Mouse (Mus musculus): ENCODE data around the gene Rab35. TPM values are rescaled to one million over a fixed set of nuclear protein-coding genes. Genes with fewer than 3 reads are reported as not detected.

Gene Rab35
- polyA plus RNA-seq, 2 experiments = 19.8 to 62.6 TPM

DNA sequence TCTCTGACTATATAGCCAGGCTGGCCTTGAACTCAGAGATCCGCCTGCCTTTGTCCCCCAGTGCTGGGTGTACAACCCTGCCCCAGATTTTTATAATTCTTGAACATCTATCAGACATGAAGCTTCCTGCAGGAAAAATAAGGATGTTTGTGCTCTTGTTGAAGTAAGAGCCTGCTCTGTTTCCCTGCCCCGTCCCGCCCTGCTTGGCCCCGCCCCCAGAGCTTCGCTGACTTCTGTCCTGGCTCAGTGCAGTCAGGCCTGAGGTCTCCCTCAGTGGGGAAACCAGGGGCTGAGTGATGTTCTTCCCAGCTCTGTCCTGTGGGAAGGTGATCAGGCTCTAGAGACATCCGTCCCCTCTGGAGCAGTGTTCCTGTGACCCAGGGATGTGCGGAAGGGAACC is 9.0 kb upstream of the Rab35 start:
- no peak overlapping the region for H3K9ac ChIP-seq (ENCODE audit: low read depth, low read length, severe bottlenecking)
- H3K9me3 ChIP-seq (ENCODE audit: control insufficient read depth, low read length) = no peaks in the 10 kb centered on the region
- no peak overlapping the region for H3K4me3 ChIP-seq (replicated peaks; ENCODE audit: low read length)
- no peaks in the 10 kb centered on the region for H3K27me3 ChIP-seq (ENCODE audit: control insufficient read depth, insufficient read depth, low read length)
- peaks cover 49% of the 10 kb centered on the region for H3K36me3 ChIP-seq (ENCODE audit: control insufficient read depth, insufficient read depth, low read length)
- ATAC-seq (ENCODE audit: low FRiP score, low read depth) (no peak), DNase-seq (ENCODE audit: low spot score) (no peak)
- H3K4me2 ChIP-seq (replicated peaks; ENCODE audit: low read depth, low read length, severe bottlenecking) = no peak overlapping the region
- 88% methylated on average over 7 of the region's 7 CpGs for WGBS
- no peak for TF ChIP-seq POLR2A (IDR thresholded peaks at IDR 0.05; ENCODE audit: borderline replicate concordance, extremely low read depth, insufficient read depth, insufficient read length)
- H3K27ac ChIP-seq (replicated peaks; ENCODE audit: low read depth, low read length) = no peak overlapping the region
- no peaks in the 10 kb centered on the region for H3K4me1 ChIP-seq (ENCODE audit: control insufficient read depth, insufficient read depth, low read length)

DNA sequence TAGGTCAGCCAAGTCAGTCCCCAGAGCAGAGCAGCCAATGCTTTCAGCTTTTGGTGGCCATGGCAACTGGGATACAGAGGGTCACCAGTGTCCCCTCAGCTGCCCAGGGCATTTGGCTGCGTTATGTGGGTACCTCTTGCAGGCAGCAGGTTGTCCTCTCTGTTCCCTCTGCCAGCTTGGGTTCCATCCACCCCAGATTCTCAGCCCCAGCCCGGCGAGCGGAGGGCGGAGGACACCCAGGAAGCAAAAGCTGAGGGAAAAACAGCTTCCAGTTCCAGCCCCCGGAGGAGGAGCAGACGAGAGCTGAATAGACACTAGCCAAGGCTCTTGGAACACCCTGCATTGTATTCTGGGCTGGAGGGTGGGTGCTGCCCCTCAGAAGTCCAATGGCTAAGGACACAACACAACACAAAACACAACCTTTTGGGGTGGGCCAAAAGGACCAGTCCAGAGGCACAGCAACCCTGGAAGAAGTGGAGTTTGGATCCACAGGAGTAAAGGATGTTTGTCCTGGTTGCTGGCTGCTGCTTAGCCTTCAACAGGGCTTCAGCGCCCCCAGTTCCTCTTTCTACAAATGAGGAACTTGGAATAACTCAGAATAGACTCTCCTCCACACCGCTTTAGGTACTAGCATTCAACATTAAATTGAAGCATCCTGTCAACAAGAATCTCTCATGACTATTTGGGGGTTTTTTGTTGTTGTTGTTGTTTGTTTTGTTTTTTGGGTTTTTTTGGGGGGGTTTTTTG is 7.8 kb upstream of the Rab35 start:
- Histone ChIP-seq H3K27me3 (ENCODE audit: control insufficient read depth, insufficient read depth, low read length) (no peaks in the 10 kb centered on the region), H3K9ac (ENCODE audit: low read depth, low read length, severe bottlenecking) (no peak overlapping the region), H3K36me3 (ENCODE audit: control insufficient read depth, insufficient read depth, low read length) (peaks cover 37% of the 10 kb centered on the region), H3K9me3 (ENCODE audit: control insufficient read depth, low read length) (no peaks in the 10 kb centered on the region), H3K4me3 (replicated peaks; ENCODE audit: low read length) (no peak overlapping the region), H3K4me2 (replicated peaks; ENCODE audit: low read depth, low read length, severe bottlenecking) (no peak overlapping the region), H3K4me1 (ENCODE audit: control insufficient read depth, insufficient read depth, low read length) (no peaks in the 10 kb centered on the region), H3K27ac (replicated peaks; ENCODE audit: low read depth, low read length) (no peak overlapping the region)
- no peak for TF ChIP-seq POLR2A (IDR thresholded peaks at IDR 0.05; ENCODE audit: borderline replicate concordance, extremely low read depth, insufficient read depth, insufficient read length)
- ATAC-seq (ENCODE audit: low FRiP score, low read depth) = no peak
- WGBS = 87% methylated on average over 9 of the region's 9 CpGs
- no peak for DNase-seq (ENCODE audit: low spot score)

DNA sequence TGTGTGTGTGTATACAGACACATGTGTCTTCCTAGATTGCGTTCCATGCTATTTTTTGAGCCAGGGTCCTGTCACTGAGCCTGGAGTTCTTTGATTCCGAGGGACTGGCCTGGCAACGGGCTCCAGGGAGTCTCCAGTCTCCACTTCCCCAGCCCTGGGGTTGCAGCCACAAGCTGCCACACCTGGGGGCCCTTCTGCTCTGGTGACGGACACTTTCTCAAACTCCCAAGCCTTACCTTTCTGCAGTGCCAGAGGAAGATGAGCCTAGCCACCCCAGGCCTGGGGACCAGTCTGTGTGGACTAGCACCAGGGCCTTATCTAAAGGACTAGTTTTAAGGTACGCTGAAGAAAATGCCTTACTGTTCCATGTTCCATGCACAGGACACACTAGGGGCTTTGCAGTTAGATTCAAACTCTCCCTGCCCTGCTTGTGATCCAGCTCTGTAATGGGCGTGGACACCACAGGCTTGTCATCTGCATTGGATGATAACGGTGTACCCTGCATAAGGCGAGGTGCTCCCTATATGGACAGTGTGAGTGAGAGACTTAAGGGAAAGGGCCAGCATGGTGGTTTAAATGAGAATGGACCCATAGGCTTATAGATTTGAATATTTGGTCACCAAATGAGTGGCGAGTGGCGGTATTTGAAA is 5.3 kb upstream of the Rab35 start:
- DNase-seq (ENCODE audit: low spot score) (no peak), ATAC-seq (ENCODE audit: low FRiP score, low read depth) (no peak)
- H3K36me3 ChIP-seq (ENCODE audit: control insufficient read depth, insufficient read depth, low read length) = peaks cover 14% of the 10 kb centered on the region
- H3K4me3 ChIP-seq (replicated peaks; ENCODE audit: low read length) = no peak overlapping the region
- TF ChIP-seq POLR2A (IDR thresholded peaks at IDR 0.05; ENCODE audit: borderline replicate concordance, extremely low read depth, insufficient read depth, insufficient read length) = no peak
- H3K4me1 ChIP-seq (ENCODE audit: control insufficient read depth, insufficient read depth, low read length) = peaks cover 3% of the 10 kb centered on the region
- no peaks in the 10 kb centered on the region for H3K9me3 ChIP-seq (ENCODE audit: control insufficient read depth, low read length)
- no peaks in the 10 kb centered on the region for H3K27me3 ChIP-seq (ENCODE audit: control insufficient read depth, insufficient read depth, low read length)
- H3K9ac ChIP-seq (ENCODE audit: low read depth, low read length, severe bottlenecking) = no peak overlapping the region
- no peak overlapping the region for H3K27ac ChIP-seq (replicated peaks; ENCODE audit: low read depth, low read length)
- WGBS = 77% methylated on average over 10 of the region's 10 CpGs
- H3K4me2 ChIP-seq (replicated peaks; ENCODE audit: low read depth, low read length, severe bottlenecking) = no peak overlapping the region

DNA sequence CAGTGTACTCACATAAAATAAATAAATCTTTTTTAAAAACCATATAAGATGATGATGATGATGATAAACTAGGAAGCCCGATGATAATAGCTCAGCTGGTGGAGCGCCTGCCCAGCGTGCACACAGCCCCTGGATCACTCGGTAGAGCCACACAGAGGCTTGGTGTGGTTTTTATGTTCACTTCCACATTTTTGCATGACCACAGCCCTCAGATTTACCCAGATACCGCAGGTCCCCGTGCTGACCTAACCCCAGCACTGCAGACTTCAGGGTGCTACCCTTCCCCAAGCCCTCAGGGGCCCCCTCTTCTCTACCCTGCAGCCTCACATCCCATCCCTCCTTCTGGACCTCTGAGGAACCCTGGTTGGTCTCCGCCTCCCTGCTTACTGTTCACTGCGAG is 3.6 kb upstream of the Rab35 start:
- ATAC-seq (ENCODE audit: low FRiP score, low read depth) = no peak
- TF ChIP-seq POLR2A (IDR thresholded peaks at IDR 0.05; ENCODE audit: borderline replicate concordance, extremely low read depth, insufficient read depth, insufficient read length) = no peak
- WGBS = 69% methylated on average over 8 of the region's 8 CpGs
- H3K27ac ChIP-seq (replicated peaks; ENCODE audit: low read depth, low read length) = no peak overlapping the region
- no peaks in the 10 kb centered on the region for H3K9me3 ChIP-seq (ENCODE audit: control insufficient read depth, low read length)
- H3K36me3 ChIP-seq (ENCODE audit: control insufficient read depth, insufficient read depth, low read length) = peaks cover 7% of the 10 kb centered on the region; the same call in 1 of the 2 replicates
- DNase-seq (ENCODE audit: low spot score) = no peak
- no peak overlapping the region for H3K9ac ChIP-seq (ENCODE audit: low read depth, low read length, severe bottlenecking)
- no peak overlapping the region for H3K4me3 ChIP-seq (replicated peaks; ENCODE audit: low read length)
- H3K27me3 ChIP-seq (ENCODE audit: control insufficient read depth, insufficient read depth, low read length) = no peaks in the 10 kb centered on the region
- no peak overlapping the region for H3K4me2 ChIP-seq (replicated peaks; ENCODE audit: low read depth, low read length, severe bottlenecking)
- peaks cover 11% of the 10 kb centered on the region for H3K4me1 ChIP-seq (ENCODE audit: control insufficient read depth, insufficient read depth, low read length)

DNA sequence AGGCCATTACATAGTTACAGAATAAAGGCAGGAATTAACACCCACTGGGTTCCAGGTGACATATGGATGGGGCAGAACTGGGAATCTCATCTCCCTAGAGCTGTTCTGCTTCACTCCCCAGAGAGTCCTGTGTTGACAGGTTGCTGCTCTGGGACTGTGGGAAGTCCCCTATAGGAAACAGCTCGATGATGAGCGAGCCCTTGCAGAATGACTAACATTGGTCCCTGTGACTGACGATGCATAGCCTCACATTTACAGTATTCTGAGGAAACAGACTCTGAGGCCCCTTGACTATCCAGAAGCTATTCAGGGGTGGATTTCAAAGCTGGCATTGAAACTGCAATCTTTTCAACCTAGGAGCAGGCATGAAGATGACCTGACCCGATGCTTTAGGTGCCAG is 2.0 kb upstream of the Rab35 start:
- no peak for TF ChIP-seq POLR2A (IDR thresholded peaks at IDR 0.05; ENCODE audit: borderline replicate concordance, extremely low read depth, insufficient read depth, insufficient read length)
- no peak overlapping the region for H3K9ac ChIP-seq (ENCODE audit: low read depth, low read length, severe bottlenecking)
- H3K36me3 ChIP-seq (ENCODE audit: control insufficient read depth, insufficient read depth, low read length) = peaks cover 5% of the 10 kb centered on the region; the same call in 1 of the 2 replicates
- ATAC-seq (ENCODE audit: low FRiP score, low read depth) = no peak
- no peaks in the 10 kb centered on the region for H3K9me3 ChIP-seq (ENCODE audit: control insufficient read depth, low read length)
- H3K4me2 ChIP-seq (replicated peaks; ENCODE audit: low read depth, low read length, severe bottlenecking) = no peak overlapping the region
- no peak overlapping the region for H3K27ac ChIP-seq (replicated peaks; ENCODE audit: low read depth, low read length)
- no peaks in the 10 kb centered on the region for H3K27me3 ChIP-seq (ENCODE audit: control insufficient read depth, insufficient read depth, low read length)
- DNase-seq (ENCODE audit: low spot score) = no peak
- H3K4me3 ChIP-seq (replicated peaks; ENCODE audit: low read length) = no peak overlapping the region
- peaks cover 14% of the 10 kb centered on the region for H3K4me1 ChIP-seq (ENCODE audit: control insufficient read depth, insufficient read depth, low read length)
- WGBS = 96% methylated on average over 4 of the region's 4 CpGs
